Mouse (Mus musculus): ENCODE measurements around the gene Tatdn2. TPM values are rescaled to one million over a fixed set of nuclear protein-coding genes. Genes with fewer than 3 reads are reported as not detected.

The Tatdn2 gene
- total RNA-seq (2014; fragmentation: Nextera tagmentation) (20.9 and 26.3 TPM in 2 replicates), total RNA-seq (2017) (72.0 and 81.3 TPM in 2 replicates), polyA plus RNA-seq (2012) (33.1 and 34.5 TPM in 2 replicates)

DNA sequence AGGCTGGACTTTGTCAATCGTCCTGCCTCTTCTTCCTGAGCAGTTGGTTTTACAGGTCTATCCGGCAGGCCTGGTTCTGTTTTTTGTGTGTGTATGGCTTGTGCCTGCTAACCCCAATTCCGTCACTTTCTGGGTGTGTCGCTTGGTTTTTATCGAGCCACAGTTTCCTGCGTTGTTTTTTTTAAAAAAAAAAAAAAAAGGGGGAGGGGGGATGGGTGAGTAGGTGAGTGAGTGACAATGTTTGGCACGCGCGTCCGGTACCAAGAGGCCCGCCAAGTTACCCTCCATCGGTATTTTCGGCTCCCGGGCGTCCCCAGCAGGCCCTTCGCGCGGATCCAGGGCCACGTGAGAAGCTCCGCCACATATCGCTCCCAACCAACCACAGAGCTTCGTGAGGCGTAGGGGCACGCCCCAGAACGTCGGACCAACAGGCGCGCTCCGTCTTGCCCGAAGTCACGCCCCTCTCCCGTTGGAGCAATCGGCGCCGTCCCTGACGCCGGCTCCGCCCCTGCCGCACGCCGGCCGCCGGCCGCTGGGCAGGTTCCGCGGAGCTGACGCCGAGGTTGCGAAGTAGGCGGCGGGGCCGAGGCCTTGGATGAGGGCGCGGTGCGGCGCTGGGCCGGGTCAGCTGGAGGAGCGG lies at the start of gene Tatdn2:
TSS of gene Tatdn2 (plus strand) at position 469 of the 640 bp plus-strand sequence.
- H3K4me1 ChIP-seq (ENCODE audit: insufficient read depth, low read depth, low read length), result peaks cover 73% of the 10 kb centered on the region
- ATAC-seq (ENCODE audit: extremely low read depth, insufficient number of reproducible peaks, low FRiP score, poor library complexity, severe bottlenecking) (peak; percentile 96), DNase-seq (ENCODE audit: low spot score) (peak; percentile 95)
- H3K9me3 ChIP-seq (replicated peaks), result no peaks in the 10 kb centered on the region
- no peaks in the 10 kb centered on the region for H3K27me3 ChIP-seq (ENCODE audit: insufficient read depth, low read length)
- H3K4me3 ChIP-seq (ENCODE audit: low read depth, low read length), result peak within 1 kb of the TSS; percentile 97
- TF ChIP-seq TAL1 (conservative IDR thresholded peaks at IDR 0.05; ENCODE audit: low read depth, low read length) (no peak), GATA1 (IDR thresholded peaks at IDR 0.05; ENCODE audit: borderline replicate concordance, low read length) (no peak), GATA2 (IDR thresholded peaks at IDR 0.05; ENCODE audit: borderline replicate concordance, low read depth, low read length) (no peak)
- peaks cover 56% of the 10 kb centered on the region for H3K36me3 ChIP-seq (replicated peaks)

DNA sequence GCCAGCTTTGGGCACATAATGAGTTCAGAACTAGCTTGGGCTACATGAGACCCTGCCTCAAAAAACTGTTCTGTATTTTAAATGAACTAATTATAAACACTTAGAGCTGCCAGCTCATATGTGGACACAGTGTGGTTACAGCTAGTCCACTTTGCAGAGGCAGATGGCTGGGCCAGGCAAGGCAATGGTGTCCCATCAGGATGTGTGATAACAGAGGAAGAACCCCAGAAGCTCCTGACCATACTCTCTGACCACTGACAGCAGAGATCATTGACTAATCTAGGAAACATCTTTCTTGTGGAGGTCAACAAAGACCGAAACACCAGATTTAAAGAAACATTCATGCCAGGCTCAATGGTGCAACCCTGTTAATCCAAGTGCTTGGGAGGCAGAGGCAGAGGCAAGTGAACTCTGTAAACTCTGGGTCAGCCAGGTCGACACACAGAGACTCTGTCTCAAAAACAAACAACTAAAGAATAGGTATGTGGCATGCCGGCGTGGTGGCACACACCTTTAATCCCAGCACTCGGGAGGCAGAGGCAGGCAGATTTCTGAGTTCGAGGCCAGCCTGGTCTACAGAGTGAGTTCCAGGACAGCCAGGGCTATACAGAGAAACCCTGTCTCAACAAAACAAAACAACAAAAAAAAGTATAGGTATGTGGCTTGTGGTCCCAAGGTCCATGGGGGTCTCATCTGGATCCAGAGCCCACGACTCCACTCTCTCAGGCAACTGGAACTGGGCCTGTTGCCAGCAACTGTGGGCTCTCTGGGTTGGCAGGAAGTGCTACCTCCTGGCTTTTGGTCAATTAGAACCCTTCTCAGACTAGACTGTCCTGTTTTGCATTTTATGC lies 47.3 kb upstream of the Tatdn2 start:
- H3K27me3 ChIP-seq (ENCODE audit: insufficient read depth, low read length), result no peaks in the 10 kb centered on the region
- ATAC-seq (ENCODE audit: extremely low read depth, insufficient number of reproducible peaks, low FRiP score, poor library complexity, severe bottlenecking) (no peak), DNase-seq (ENCODE audit: low spot score) (no peak)
- H3K4me3 ChIP-seq (ENCODE audit: low read depth, low read length), result no peak overlapping the region; the same call in 1 of the 2 replicates
- TF ChIP-seq POLR2AphosphoS5 (IDR thresholded peaks at IDR 0.05; ENCODE audit: insufficient replicate concordance, low read depth, low read length) (no peak), CTCF (IDR thresholded peaks at IDR 0.05; ENCODE audit: low read depth, low read length) (no peak), GATA1 (IDR thresholded peaks at IDR 0.05; ENCODE audit: borderline replicate concordance, low read length) (no peak), GATA2 (IDR thresholded peaks at IDR 0.05; ENCODE audit: borderline replicate concordance, low read depth, low read length) (no peak), TAL1 (conservative IDR thresholded peaks at IDR 0.05; ENCODE audit: low read depth, low read length) (no peak)
- H3K9me3 ChIP-seq (replicated peaks), result no peaks in the 10 kb centered on the region
- H3K36me3 ChIP-seq (replicated peaks), result peaks cover 45% of the 10 kb centered on the region
- H3K4me1 ChIP-seq (ENCODE audit: insufficient read depth, low read depth, low read length), result peaks cover 58% of the 10 kb centered on the region

DNA sequence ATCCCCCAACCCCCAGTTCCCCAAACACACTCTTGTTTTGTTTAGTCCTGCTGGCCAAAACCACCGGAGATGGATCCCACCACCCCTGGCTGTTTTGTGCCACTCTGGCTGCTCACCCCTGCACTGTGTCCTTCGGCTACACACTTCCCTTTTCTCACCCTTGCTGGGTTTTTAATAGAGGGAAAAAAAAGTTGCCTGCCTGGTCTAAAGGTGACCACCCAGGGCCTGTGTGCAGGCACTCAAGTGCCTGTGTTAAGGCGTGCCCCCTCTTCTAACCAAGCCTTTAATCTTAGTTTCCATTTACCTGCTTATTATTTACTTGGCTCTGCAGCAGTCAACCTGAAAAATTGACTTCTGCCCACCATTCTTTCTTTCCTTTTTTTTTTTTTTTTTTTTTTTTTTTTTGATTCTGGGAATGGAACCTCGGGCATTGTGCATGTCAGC lies 46.6 kb upstream of the Tatdn2 start:
- no peaks in the 10 kb centered on the region for H3K9me3 ChIP-seq (replicated peaks)
- no peaks in the 10 kb centered on the region for H3K27me3 ChIP-seq (ENCODE audit: insufficient read depth, low read length)
- no peak overlapping the region for H3K4me3 ChIP-seq (ENCODE audit: low read depth, low read length)
- 0 out of 2 replicates have a peak, but pooled peaks have one; percentile 25 for ATAC-seq (ENCODE audit: extremely low read depth, insufficient number of reproducible peaks, low FRiP score, poor library complexity, severe bottlenecking)
- TF ChIP-seq GATA2 (IDR thresholded peaks at IDR 0.05; ENCODE audit: borderline replicate concordance, low read depth, low read length) (no peak), CTCF (IDR thresholded peaks at IDR 0.05; ENCODE audit: low read depth, low read length) (no peak), GATA1 (IDR thresholded peaks at IDR 0.05; ENCODE audit: borderline replicate concordance, low read length) (no peak), POLR2AphosphoS5 (IDR thresholded peaks at IDR 0.05; ENCODE audit: insufficient replicate concordance, low read depth, low read length) (no peak), TAL1 (conservative IDR thresholded peaks at IDR 0.05; ENCODE audit: low read depth, low read length) (no peak)
- peaks cover 43% of the 10 kb centered on the region for H3K36me3 ChIP-seq (replicated peaks)
- H3K4me1 ChIP-seq (ENCODE audit: insufficient read depth, low read depth, low read length), result peaks cover 56% of the 10 kb centered on the region
- peak; percentile 18 for DNase-seq (ENCODE audit: low spot score)

DNA sequence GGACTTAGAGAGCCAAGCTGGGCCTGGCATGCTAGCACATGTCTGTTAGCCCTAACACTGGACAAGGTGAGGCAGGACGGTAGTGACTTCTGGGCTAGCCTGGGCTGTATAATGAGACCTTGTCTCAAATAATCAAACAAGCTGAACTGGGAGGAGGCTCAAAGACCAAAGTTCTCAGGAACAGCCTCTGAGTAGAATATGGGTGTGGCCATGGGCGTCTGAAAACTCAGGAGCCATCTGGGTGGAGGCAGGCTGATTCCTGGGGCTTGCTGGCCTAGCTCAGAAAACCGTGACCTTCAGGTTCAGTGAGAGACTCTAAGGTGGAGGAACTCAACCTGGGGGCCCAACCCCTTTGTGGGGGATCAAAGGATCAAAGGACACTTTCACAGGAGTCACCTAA lies 45.2 kb upstream of the Tatdn2 start:
- Histone ChIP-seq H3K4me1 (ENCODE audit: insufficient read depth, low read depth, low read length) (peaks cover 55% of the 10 kb centered on the region), H3K36me3 (replicated peaks) (peaks cover 42% of the 10 kb centered on the region), H3K27me3 (ENCODE audit: insufficient read depth, low read length) (no peaks in the 10 kb centered on the region), H3K4me3 (ENCODE audit: low read depth, low read length) (no peak overlapping the region), H3K9me3 (replicated peaks) (no peaks in the 10 kb centered on the region)
- ATAC-seq (ENCODE audit: extremely low read depth, insufficient number of reproducible peaks, low FRiP score, poor library complexity, severe bottlenecking) (no peak), DNase-seq (ENCODE audit: low spot score) (peak; percentile 17)
- TF ChIP-seq GATA1 (IDR thresholded peaks at IDR 0.05; ENCODE audit: borderline replicate concordance, low read length) (no peak), CTCF (IDR thresholded peaks at IDR 0.05; ENCODE audit: low read depth, low read length) (no peak), POLR2AphosphoS5 (IDR thresholded peaks at IDR 0.05; ENCODE audit: insufficient replicate concordance, low read depth, low read length) (no peak), TAL1 (conservative IDR thresholded peaks at IDR 0.05; ENCODE audit: low read depth, low read length) (no peak), GATA2 (IDR thresholded peaks at IDR 0.05; ENCODE audit: borderline replicate concordance, low read depth, low read length) (no peak)

DNA sequence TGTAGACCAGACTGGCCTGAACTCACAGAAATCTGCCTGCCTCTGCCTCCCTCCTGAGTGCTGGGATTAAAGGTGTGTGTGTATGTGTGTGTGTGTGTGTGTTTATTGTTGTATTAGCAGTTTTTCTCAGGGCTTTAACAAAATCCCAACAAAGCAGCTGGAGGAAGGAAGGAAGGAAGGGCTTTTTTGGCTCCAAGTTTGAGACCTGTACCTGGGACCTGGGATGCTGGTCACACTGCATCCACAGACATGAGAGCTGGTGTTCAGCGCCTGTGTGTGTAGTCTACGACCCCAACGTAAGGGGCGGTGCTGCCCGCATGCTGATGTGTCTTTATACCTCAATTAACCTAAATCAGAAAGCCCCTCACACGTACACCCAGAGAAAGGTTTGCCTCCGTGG lies 43.3 kb upstream of the Tatdn2 start:
- Histone ChIP-seq H3K9me3 (replicated peaks) (no peaks in the 10 kb centered on the region), H3K36me3 (replicated peaks) (peaks cover 34% of the 10 kb centered on the region), H3K4me1 (ENCODE audit: insufficient read depth, low read depth, low read length) (peaks cover 42% of the 10 kb centered on the region), H3K4me3 (ENCODE audit: low read depth, low read length) (no peak overlapping the region), H3K27me3 (ENCODE audit: insufficient read depth, low read length) (no peaks in the 10 kb centered on the region)
- DNase-seq (ENCODE audit: low spot score), result no peak
- no peak for ATAC-seq (ENCODE audit: extremely low read depth, insufficient number of reproducible peaks, low FRiP score, poor library complexity, severe bottlenecking)
- TF ChIP-seq GATA2 (IDR thresholded peaks at IDR 0.05; ENCODE audit: borderline replicate concordance, low read depth, low read length) (no peak), CTCF (IDR thresholded peaks at IDR 0.05; ENCODE audit: low read depth, low read length) (no peak), POLR2AphosphoS5 (IDR thresholded peaks at IDR 0.05; ENCODE audit: insufficient replicate concordance, low read depth, low read length) (no peak)

DNA sequence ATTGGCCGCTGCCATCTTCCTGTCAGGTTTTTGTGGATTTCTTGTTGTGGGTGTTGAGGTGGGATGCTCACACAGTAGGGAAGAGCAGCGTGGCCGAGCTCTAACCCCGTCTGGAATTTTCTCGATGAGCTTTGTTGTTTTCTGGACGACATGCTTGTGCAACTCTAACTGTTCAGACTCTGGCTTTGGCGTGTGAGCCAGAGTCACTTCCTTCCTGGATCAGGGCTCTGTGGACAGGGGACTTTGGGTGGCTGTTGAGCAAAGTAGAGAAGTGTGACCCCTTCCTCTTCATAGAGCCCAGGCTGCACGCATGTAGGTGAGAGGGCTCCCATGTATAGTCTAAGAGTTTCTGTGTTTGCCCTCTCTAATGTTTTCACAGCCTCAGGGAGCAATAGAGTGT lies 42.7 kb upstream of the Tatdn2 start:
- ATAC-seq (ENCODE audit: extremely low read depth, insufficient number of reproducible peaks, low FRiP score, poor library complexity, severe bottlenecking) (no peak), DNase-seq (ENCODE audit: low spot score) (no peak)
- Histone ChIP-seq H3K36me3 (replicated peaks) (peaks cover 32% of the 10 kb centered on the region), H3K9me3 (replicated peaks) (no peaks in the 10 kb centered on the region), H3K4me3 (ENCODE audit: low read depth, low read length) (no peak overlapping the region), H3K4me1 (ENCODE audit: insufficient read depth, low read depth, low read length) (peaks cover 37% of the 10 kb centered on the region), H3K27me3 (ENCODE audit: insufficient read depth, low read length) (no peaks in the 10 kb centered on the region)
- TF ChIP-seq POLR2AphosphoS5 (IDR thresholded peaks at IDR 0.05; ENCODE audit: insufficient replicate concordance, low read depth, low read length) (no peak), GATA1 (IDR thresholded peaks at IDR 0.05; ENCODE audit: borderline replicate concordance, low read length) (no peak), CTCF (IDR thresholded peaks at IDR 0.05; ENCODE audit: low read depth, low read length) (no peak), TAL1 (conservative IDR thresholded peaks at IDR 0.05; ENCODE audit: low read depth, low read length) (no peak)

Data from G1E (cell line).